20 mouse cellular contexts compared by ENCODE assay signal in genomic region chr11:61447296-61447695, GRCm38 (mm10). TPM values are rescaled to one million over a fixed set of nuclear protein-coding genes. Genes with fewer than 3 reads are reported as not detected.
DNase-seq lines count a peak whose midpoint lies in the region; ATAC-seq and TF ChIP-seq lines count a peak whose summit lies in the region.
"Had no signal": no experiment of that assay in that cellular context is flagged by ENCODE, and none has a peak within 500 bp of the region (broad histone marks: within the 10 kb centered on the region; RNA-seq: fewer than 3 reads in every experiment).

No protein-coding gene starts in this region.

- WGBS in heart, embryonic 12.5 days, result 88% methylated on average over 8 of the region's 8 CpGs
- WGBS in forebrain, embryonic 16.5 days, result 85% methylated on average over 8 of the region's 8 CpGs

- no peak overlapping the region for H3K27ac ChIP-seq in heart, embryonic 12.5 days (ENCODE audit: poor library complexity, severe bottlenecking)
- H3K27ac ChIP-seq in gastrocnemius, adult 2 months, result peak overlapping the region; percentile 53; the same call in 1 of the 2 replicates
- no peak overlapping the region for H3K27ac ChIP-seq in forebrain, embryonic 16.5 days (ENCODE audit: low read length)
- H3K27ac ChIP-seq: heart, embryonic 10.5 days; limb, embryonic 13.5 days; liver, embryonic 14.5 days; midbrain, embryonic 13.5 days; neural tube, embryonic 12.5 days had no signal

- intact Hi-C loops in heart, postnatal 10 days (cut with DNase I), result no loop called here
- intact Hi-C loops in gastrocnemius, adult 2 months (cut with DNase I), result no loop called here

- no peak for TF ChIP-seq CTCF in gastrocnemius, adult 2 months (IDR thresholded peaks at IDR 0.05)

- peak; percentile 40 to 44 for DNase-seq in heart, postnatal 10 days
- peak; percentile 37 for DNase-seq in lung, postnatal 10 days
- DNase-seq in lung, adult 18-20 months, result no peak
- DNase-seq in gastrocnemius, adult 2 months, result peak; percentile 40
- DNase-seq: adrenal gland, postnatal 36 days; embryo, embryonic 11 days; kidney, adult 11 months; right cerebral cortex, adult 18-20 months; thymus, postnatal 36 days had no signal

- H3K4me2 ChIP-seq in heart, embryonic 12.5 days, result no peak overlapping the region
- H3K4me2 ChIP-seq in forebrain, embryonic 16.5 days (ENCODE audit: low read length), result no peak overlapping the region
- H3K4me2 ChIP-seq: limb, embryonic 13.5 days; midbrain, embryonic 13.5 days; neural tube, embryonic 12.5 days had no signal

- no peak overlapping the region for H3K4me3 ChIP-seq in heart, embryonic 12.5 days
- H3K4me3 ChIP-seq in gastrocnemius, adult 2 months, result no peak overlapping the region
- H3K4me3 ChIP-seq in forebrain, embryonic 16.5 days (replicated peaks; ENCODE audit: low read length), result no peak overlapping the region
- H3K4me3 ChIP-seq: heart, embryonic 10.5 days; limb, embryonic 13.5 days; midbrain, embryonic 13.5 days; neural tube, embryonic 12.5 days had no signal

- peaks cover 31% of the 10 kb centered on the region for H3K27me3 ChIP-seq in heart, embryonic 12.5 days (replicated peaks)
- H3K27me3 ChIP-seq in forebrain, embryonic 16.5 days (replicated peaks; ENCODE audit: control insufficient read depth, insufficient read depth, low read length), result no peaks in the 10 kb centered on the region
- H3K27me3 ChIP-seq: midbrain, embryonic 13.5 days; neural tube, embryonic 12.5 days had no signal

- peaks cover 10% of the 10 kb centered on the region; the same call in 1 of the 2 replicates for H3K4me1 ChIP-seq in heart, embryonic 12.5 days (replicated peaks)
- peaks cover 27% of the 10 kb centered on the region for H3K4me1 ChIP-seq in forebrain, embryonic 16.5 days (replicated peaks; ENCODE audit: control insufficient read depth, insufficient read depth, low read length)

- no peak for ATAC-seq in heart, embryonic 12.5 days (ENCODE audit: insufficient number of reproducible peaks, low FRiP score)
- no peak for ATAC-seq in megakaryocyte-erythroid progenitor cell, adult 5-6 weeks (replicated peaks; ENCODE audit: low FRiP score, low TSS enrichment, poor library complexity, severe bottlenecking)
- no peak for ATAC-seq in forebrain, embryonic 16.5 days
- ATAC-seq: hindbrain, embryonic 16.5 days; midbrain, embryonic 13.5 days had no signal

- no peak overlapping the region for H3K9ac ChIP-seq in heart, embryonic 12.5 days
- no peak overlapping the region for H3K9ac ChIP-seq in forebrain, embryonic 16.5 days (replicated peaks; ENCODE audit: low read depth, low read length)
- H3K9ac ChIP-seq: limb, embryonic 13.5 days; liver, embryonic 14.5 days; midbrain, embryonic 13.5 days; neural tube, embryonic 12.5 days had no signal

- no peaks in the 10 kb centered on the region for H3K36me3 ChIP-seq in heart, embryonic 12.5 days
- H3K36me3 ChIP-seq in forebrain, embryonic 16.5 days (ENCODE audit: control insufficient read depth, insufficient read depth), result no peaks in the 10 kb centered on the region
- H3K36me3 ChIP-seq: G1E; heart, embryonic 10.5 days; limb, embryonic 13.5 days; midbrain, embryonic 13.5 days; neural tube, embryonic 12.5 days had no signal

- no peaks in the 10 kb centered on the region for H3K9me3 ChIP-seq in heart, embryonic 12.5 days (replicated peaks)
- H3K9me3 ChIP-seq in forebrain, embryonic 16.5 days (ENCODE audit: control insufficient read depth, low read length), result no peaks in the 10 kb centered on the region
- H3K9me3 ChIP-seq: G1E; heart, embryonic 10.5 days; limb, embryonic 13.5 days; midbrain, embryonic 13.5 days; neural tube, embryonic 12.5 days had no signal

RNA-seq across cellular contexts. Expression of gene Rnf112, which starts 6.6 kb away (rescaled TPM):
- total RNA-seq in heart, postnatal 10 days (2021), result under 1 TPM; 0.19 to 0.27 TPM
- 0.17 and 0.42 TPM in 2 replicates for polyA plus RNA-seq in heart, embryonic 12.5 days (2016; fragmentation: Nextera tagmentation; extraction: Ambion mirVana)
- total RNA-seq in gastrocnemius, adult 2 months (2021), result under 1 TPM in 1 of 2 experiments, not detected in 1; 0.11 TPM
- not detected in 2 replicates for total RNA-seq in megakaryocyte-erythroid progenitor cell, adult 5-6 weeks (2014; fragmentation: Nextera tagmentation)
- not detected in 2 replicates for total RNA-seq in megakaryocyte-erythroid progenitor cell, adult 5-6 weeks (2017)
- 22.6 and 35.7 TPM in 2 replicates for polyA plus RNA-seq in forebrain, embryonic 16.5 days (2015; fragmentation: Nextera tagmentation; extraction: Ambion mirVana)
- total RNA-seq: megakaryocyte progenitor cell, adult 5-6 weeks had no signal
- polyA plus RNA-seq: G1E had no signal

RNA-seq across cellular contexts. Expression of gene Mfap4, which starts 37.9 kb away (rescaled TPM):
- 100 to 1,000 TPM; 112 to 142 TPM for total RNA-seq in heart, postnatal 10 days (2021)
- 72.4 and 76.0 TPM in 2 replicates for polyA plus RNA-seq in heart, embryonic 12.5 days (2016; fragmentation: Nextera tagmentation; extraction: Ambion mirVana)
- 10 to 100 TPM in 1 of 2 experiments, 1 to 10 TPM in 1; 6.9 to 36.6 TPM for total RNA-seq in gastrocnemius, adult 2 months (2021)
- not detected in 2 replicates for total RNA-seq in megakaryocyte-erythroid progenitor cell, adult 5-6 weeks (2014; fragmentation: Nextera tagmentation)
- total RNA-seq in megakaryocyte-erythroid progenitor cell, adult 5-6 weeks (2017), result not detected in 2 replicates
- 47.4 and 55.0 TPM in 2 replicates for polyA plus RNA-seq in forebrain, embryonic 16.5 days (2015; fragmentation: Nextera tagmentation; extraction: Ambion mirVana)
- total RNA-seq: megakaryocyte progenitor cell, adult 5-6 weeks had no signal
- polyA plus RNA-seq: G1E had no signal

RNA-seq across cellular contexts. Expression of gene Mapk7, which starts 46.9 kb away (rescaled TPM):
- total RNA-seq in heart, postnatal 10 days (2021), result 10 to 100 TPM; 11.7 to 12.0 TPM
- 33.9 and 35.3 TPM in 2 replicates for polyA plus RNA-seq in heart, embryonic 12.5 days (2016; fragmentation: Nextera tagmentation; extraction: Ambion mirVana)
- total RNA-seq in gastrocnemius, adult 2 months (2021), result 1 to 10 TPM; 2.7 to 2.9 TPM
- total RNA-seq in megakaryocyte-erythroid progenitor cell, adult 5-6 weeks (2014; fragmentation: Nextera tagmentation), result 6.8 and 15.5 TPM in 2 replicates
- total RNA-seq in megakaryocyte-erythroid progenitor cell, adult 5-6 weeks (2017), result 5.1 and 9.5 TPM in 2 replicates
- polyA plus RNA-seq in forebrain, embryonic 16.5 days (2015; fragmentation: Nextera tagmentation; extraction: Ambion mirVana), result 111 and 118 TPM in 2 replicates

RNA-seq across cellular contexts. Expression of gene B9d1, which starts 57.6 kb away (rescaled TPM):
- 10 to 100 TPM; 10.2 to 10.3 TPM for total RNA-seq in heart, postnatal 10 days (2021)
- polyA plus RNA-seq in heart, embryonic 12.5 days (2016; fragmentation: Nextera tagmentation; extraction: Ambion mirVana), result 9.0 and 11.0 TPM in 2 replicates
- 1 to 10 TPM; 3.4 to 7.0 TPM for total RNA-seq in gastrocnemius, adult 2 months (2021)
- total RNA-seq in megakaryocyte-erythroid progenitor cell, adult 5-6 weeks (2014; fragmentation: Nextera tagmentation), result 4.3 and 8.6 TPM in 2 replicates
- 3.4 and 10.4 TPM in 2 replicates for total RNA-seq in megakaryocyte-erythroid progenitor cell, adult 5-6 weeks (2017)
- 32.6 and 36.1 TPM in 2 replicates for polyA plus RNA-seq in forebrain, embryonic 16.5 days (2015; fragmentation: Nextera tagmentation; extraction: Ambion mirVana)

Comparison
In these comparisons a context has a peak if more than half of its experiments do, and no peak if none do; other contexts are left out.
1. DNase-seq: peak in heart, postnatal 10 days (2 of 2), lung, postnatal 10 days (single experiment) and gastrocnemius, adult 2 months (single experiment); none in lung, adult 18-20 months (0 of 2).
2. RNA of gene Mfap4, which starts 37.9 kb away (total RNA-seq): 112 to 142 TPM in heart, postnatal 10 days and 6.9 to 36.6 TPM in gastrocnemius, adult 2 months; not detected in megakaryocyte-erythroid progenitor cell, adult 5-6 weeks; every median in the first group is over 4 times any median in the second.